Comparison of ENCODE assay signal across 22 mouse cellular contexts in the genomic region with DNA sequence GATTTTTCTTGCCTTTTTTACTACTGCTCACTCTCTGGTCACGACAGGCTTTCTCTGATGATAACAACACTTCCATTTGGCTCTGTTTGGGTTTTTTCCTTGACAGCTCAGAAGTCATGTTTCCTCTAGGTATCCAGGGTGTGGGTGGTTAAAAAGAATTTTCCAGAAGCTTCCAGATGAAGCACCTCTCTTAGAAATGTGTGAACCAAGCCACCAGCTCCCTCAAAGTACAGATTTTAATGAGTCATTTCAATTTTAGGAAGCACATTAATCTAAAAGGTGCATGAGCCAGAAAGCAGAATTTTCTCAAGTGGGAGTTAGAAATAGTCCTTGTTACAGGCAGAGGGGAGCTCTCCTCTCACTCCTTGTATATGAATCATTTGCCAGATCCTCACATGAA.
A peak's percentile ranks its signal among the peaks of the same experiment; 100 is the strongest.
DNase-seq lines count a peak whose midpoint lies in the region; TF ChIP-seq lines count a peak whose summit lies in the region.
"Had no signal": no experiment of that assay in that cellular context is flagged by ENCODE, and none has a peak within 500 bp of the region (broad histone marks: within the 10 kb centered on the region; RNA-seq: fewer than 3 reads in every experiment).

No protein-coding gene starts in this region.

- DNase-seq in layer of hippocampus, adult 2 months (ENCODE audit: low spot score in 2 of 2) = peak; percentile 32 to 63
- DNase-seq in layer of hippocampus, postnatal 10 days (ENCODE audit: low spot score in 2 of 2) = no peak
- peak; percentile 90 for DNase-seq in brain, adult 2 months (ENCODE audit: low read depth, low spot score)
- peak; percentile 9 to 28 for DNase-seq in layer of hippocampus, adult 8-10 months (ENCODE audit: low spot score in 2 of 2)
- DNase-seq in left cerebral cortex, postnatal 36 days (ENCODE audit: low spot score in 2 of 2) = peak; percentile 35 to 36
- DNase-seq in cerebellum, adult 11-12 months = no peak
- DNase-seq in cerebellum, postnatal 36 days = no peak
- DNase-seq: B cell, adult 2 months; cerebellum, adult 8-10 months; gastrocnemius, postnatal 36 days; heart, postnatal 14 days; kidney, adult 9 months; kidney, postnatal 36 days; lung, postnatal 4 days; thymus, adult 18-20 months; thymus, postnatal 4 days had no signal

- TF ChIP-seq CTCF in layer of hippocampus, adult 2 months (conservative IDR thresholded peaks at IDR 0.05) = no peak

- no peak overlapping the region for H3K27ac ChIP-seq in layer of hippocampus, adult 2 months
- H3K27ac ChIP-seq: forebrain, embryonic 12.5 days; hindbrain, embryonic 13.5 days; limb, embryonic 13.5 days; liver, embryonic 14.5 days; lung, embryonic 15.5 days; neural tube, embryonic 15.5 days had no signal

- H3K4me3 ChIP-seq in layer of hippocampus, adult 2 months = no peak overlapping the region
- H3K4me3 ChIP-seq: forebrain, embryonic 12.5 days; hindbrain, embryonic 13.5 days; limb, embryonic 13.5 days; lung, embryonic 15.5 days; neural tube, embryonic 15.5 days had no signal

- intact Hi-C loops in left cerebral cortex, postnatal 36 days (cut with DNase I) = no loop called here

Comparison
In these comparisons a context has a peak if more than half of its experiments do, and no peak if none do; other contexts are left out.
1. DNase-seq: peak in layer of hippocampus, adult 2 months (2 of 2), brain, adult 2 months (single experiment), layer of hippocampus, adult 8-10 months (2 of 2) and left cerebral cortex, postnatal 36 days (2 of 2); none in layer of hippocampus, postnatal 10 days (0 of 2), cerebellum, adult 11-12 months (single experiment) and cerebellum, postnatal 36 days (0 of 2).